Mouse (Mus musculus) kidney, embryonic 15.5 days (tissue): ENCODE data around the gene Zfp691. TPM values are rescaled to one million over a fixed set of nuclear protein-coding genes. Genes with fewer than 3 reads are reported as not detected.
A peak's percentile ranks its signal among the peaks of the same experiment; 100 is the strongest.

ENCODE experiments used
- ATAC-seq: fragments of 200-750 bp; cut with Nextera tagmentation; replicated peaks from 2 replicates; pipeline ENCODE4 v1.8.0; 2017; ENCODE audit warnings: moderate TSS enrichment; ENCODE audit not compliant: low FRiP score
- H3K27ac ChIP-seq: fragments of 300-500 bp; sonication (generic); 2 replicates; pipeline ENCODE4 v1.5.1; 2015; ENCODE audit warnings: mild to moderate bottlenecking, inconsistent platforms
- H3K27me3 ChIP-seq: fragments of 300-500 bp; sonication (generic); 2 replicates; pipeline ENCODE4 v1.6.1; 2015; ENCODE audit warnings: inconsistent platforms
- H3K36me3 ChIP-seq: fragments of 300-500 bp; sonication (generic); 2 replicates; pipeline ENCODE4 v1.6.1; 2015; ENCODE audit warnings: inconsistent platforms
- H3K4me1 ChIP-seq: fragments of 300-500 bp; sonication (generic); 2 replicates; pipeline ENCODE4 v1.6.1; 2015; ENCODE audit warnings: inconsistent platforms
- H3K4me2 ChIP-seq: fragments of 300-500 bp; sonication (generic); 2 replicates; pipeline ENCODE4 v1.6.1; 2015; ENCODE audit warnings: moderate library complexity, mild to moderate bottlenecking, inconsistent platforms
- H3K4me3 ChIP-seq: fragments of 300-500 bp; sonication (generic); replicated peaks from 2 replicates; pipeline ENCODE4 v1.5.1; 2015; ENCODE audit warnings: mild to moderate bottlenecking, inconsistent platforms
- H3K9ac ChIP-seq: fragments of 300-500 bp; sonication (generic); 2 replicates; pipeline ENCODE4 v1.6.1; 2015; ENCODE audit warnings: mild to moderate bottlenecking, inconsistent platforms
- H3K9me3 ChIP-seq: fragments of 300-500 bp; sonication (generic); replicated peaks from 2 replicates; pipeline ENCODE4 v1.6.1; 2016; ENCODE audit warnings: inconsistent platforms
- whole genome bisulfite sequencing: fragments of 180-500 bp; shearing (Covaris S2); methylation state at CpG from one replicate; pipeline ENCODE4 v1.1.7; 2015; ENCODE audit warnings: mixed read lengths; 5-methylcytosine and 5-hydroxymethylcytosine counted together
- polyA plus RNA-seq: library from polyadenylated mRNA; unstranded; fragments of >200 nt; fragmentation: Nextera tagmentation; extraction: Ambion mirVana; gene quantifications from 2 replicates; pipeline ENCODE4 v1.2.1, GENCODE M21; 2015

The Zfp691 gene
- polyA plus RNA-seq, 1 experiment from 2014 or later, result 9.6 TPM

GRCm38 (mm10) chr4:119162990-119163389 is 11.0 kb downstream of the Zfp691 start:
- Histone ChIP-seq H3K4me1 (no peaks in the 10 kb centered on the region), H3K4me3 (no peak overlapping the region), H3K9me3 (no peaks in the 10 kb centered on the region), H3K36me3 (no peaks in the 10 kb centered on the region), H3K27me3 (no peaks in the 10 kb centered on the region), H3K9ac (no peak overlapping the region), H3K4me2 (no peak overlapping the region), H3K27ac (no peak overlapping the region)
- ATAC-seq, result no peak
- 85% methylated on average over 4 of the region's 4 CpGs for WGBS

GRCm38 (mm10) chr4:119161358-119161757 is 12.6 kb downstream of the Zfp691 start:
- Histone ChIP-seq H3K9me3 (no peaks in the 10 kb centered on the region), H3K4me2 (no peak overlapping the region), H3K27me3 (no peaks in the 10 kb centered on the region), H3K9ac (no peak overlapping the region), H3K4me1 (no peaks in the 10 kb centered on the region), H3K27ac (no peak overlapping the region), H3K36me3 (no peaks in the 10 kb centered on the region), H3K4me3 (no peak overlapping the region)
- 83% methylated on average over 3 of the region's 3 CpGs for WGBS
- ATAC-seq, result no peak

GRCm38 (mm10) chr4:119157891-119158290 is 16.1 kb downstream of the Zfp691 start:
- Histone ChIP-seq H3K9ac (no peak overlapping the region), H3K9me3 (no peaks in the 10 kb centered on the region), H3K36me3 (no peaks in the 10 kb centered on the region), H3K27me3 (no peaks in the 10 kb centered on the region), H3K4me2 (no peak overlapping the region), H3K4me1 (no peaks in the 10 kb centered on the region), H3K27ac (no peak overlapping the region), H3K4me3 (no peak overlapping the region)
- 77% methylated on average over 5 of the region's 5 CpGs for WGBS
- no peak for ATAC-seq

- Histone ChIP-seq H3K9me3 (no peaks in the 10 kb centered on the region), H3K27me3 (no peaks in the 10 kb centered on the region), H3K9ac (no peak overlapping the region), H3K27ac (no peak overlapping the region), H3K4me1 (no peaks in the 10 kb centered on the region), H3K4me3 (no peak overlapping the region), H3K36me3 (no peaks in the 10 kb centered on the region), H3K4me2 (no peak overlapping the region)
- WGBS, result 37% methylated on average over 2 of the region's 2 CpGs
- no peak for ATAC-seq
Observed at GRCm38 (mm10) chr4:119157186-119157585, 16.8 kb downstream of the Zfp691 start.

- no peak overlapping the region for H3K4me2 ChIP-seq
- 0 out of 2 replicates have a peak, but pooled peaks cover 2% of the 10 kb centered on the region for H3K27me3 ChIP-seq
- no peak overlapping the region for H3K9ac ChIP-seq
- H3K4me3 ChIP-seq, result no peak overlapping the region
- H3K4me1 ChIP-seq, result no peaks in the 10 kb centered on the region
- no peak for ATAC-seq
- H3K36me3 ChIP-seq, result no peaks in the 10 kb centered on the region
- H3K27ac ChIP-seq, result no peak overlapping the region
- 71% methylated on average over 11 of the region's 11 CpGs for WGBS
- H3K9me3 ChIP-seq, result no peaks in the 10 kb centered on the region
Observed at GRCm38 (mm10) chr4:119148741-119149140, 25.3 kb downstream of the Zfp691 start.

GRCm38 (mm10) chr4:119147347-119147746 is 26.6 kb downstream of the Zfp691 start:
- no peak overlapping the region for H3K4me3 ChIP-seq
- no peak for ATAC-seq

GRCm38 (mm10) chr4:119146816-119147215 is 27.2 kb downstream of the Zfp691 start:
- Histone ChIP-seq H3K4me2 (no peak overlapping the region), H3K4me3 (no peak overlapping the region), H3K27me3 (0 out of 2 replicates have a peak, but pooled peaks cover 3% of the 10 kb centered on the region), H3K36me3 (no peaks in the 10 kb centered on the region), H3K27ac (no peak overlapping the region), H3K4me1 (peaks cover 3% of the 10 kb centered on the region; the same call in 1 of the 2 replicates), H3K9ac (no peak overlapping the region), H3K9me3 (no peaks in the 10 kb centered on the region)
- WGBS, result 90% methylated on average over 7 of the region's 7 CpGs
- ATAC-seq, result no peak

More at GRCm38 (mm10) chr4:119147347-119147746, 26.6 kb downstream of the Zfp691 start:
- H3K9me3 ChIP-seq, result no peaks in the 10 kb centered on the region
- peaks cover 3% of the 10 kb centered on the region; the same call in 1 of the 2 replicates for H3K4me1 ChIP-seq
- no peak overlapping the region for H3K4me2 ChIP-seq
- 0 out of 2 replicates have a peak, but pooled peaks cover 3% of the 10 kb centered on the region for H3K27me3 ChIP-seq
- H3K27ac ChIP-seq, result no peak overlapping the region
- H3K36me3 ChIP-seq, result no peaks in the 10 kb centered on the region
- 79% methylated on average over 5 of the region's 5 CpGs for WGBS
- H3K9ac ChIP-seq, result no peak overlapping the region

- WGBS, result 33% methylated on average over 24 of the region's 24 CpGs
- ATAC-seq, result peak; percentile 76
- H3K27ac ChIP-seq, result no peak overlapping the region
- H3K27me3 ChIP-seq, result 0 out of 2 replicates have a peak, but pooled peaks cover 3% of the 10 kb centered on the region
- H3K4me2 ChIP-seq, result peak overlapping the region; percentile 56
- H3K4me3 ChIP-seq, result peak overlapping the region; percentile 24
- H3K4me1 ChIP-seq, result peaks cover 15% of the 10 kb centered on the region
- no peaks in the 10 kb centered on the region for H3K9me3 ChIP-seq
- 0 out of 2 replicates have a peak overlapping the region, but pooled peaks have one; percentile 15 for H3K9ac ChIP-seq
- peaks cover 3% of the 10 kb centered on the region for H3K36me3 ChIP-seq
Observed at GRCm38 (mm10) chr4:119142230-119142871, 31.6 kb downstream of the Zfp691 start.

GRCm38 (mm10) chr4:119141191-119141590 is 32.8 kb downstream of the Zfp691 start:
- peaks cover 15% of the 10 kb centered on the region for H3K36me3 ChIP-seq
- H3K4me1 ChIP-seq, result peaks cover 15% of the 10 kb centered on the region
- H3K9ac ChIP-seq, result no peak overlapping the region
- ATAC-seq, result no peak
- no peak overlapping the region for H3K4me3 ChIP-seq
- H3K27ac ChIP-seq, result no peak overlapping the region
- no peak overlapping the region for H3K4me2 ChIP-seq
- 70% methylated on average over 10 of the region's 10 CpGs for WGBS
- H3K27me3 ChIP-seq, result 0 out of 2 replicates have a peak, but pooled peaks cover 3% of the 10 kb centered on the region
- no peaks in the 10 kb centered on the region for H3K9me3 ChIP-seq

- Histone ChIP-seq H3K36me3 (peaks cover 25% of the 10 kb centered on the region), H3K9me3 (no peaks in the 10 kb centered on the region), H3K27ac (no peak overlapping the region), H3K9ac (no peak overlapping the region), H3K4me1 (peaks cover 15% of the 10 kb centered on the region), H3K4me3 (no peak overlapping the region), H3K4me2 (no peak overlapping the region), H3K27me3 (0 out of 2 replicates have a peak, but pooled peaks cover 3% of the 10 kb centered on the region)
- 55% methylated on average over 3 of the region's 3 CpGs for WGBS
- no peak for ATAC-seq
Observed at GRCm38 (mm10) chr4:119140126-119140525, 33.9 kb downstream of the Zfp691 start.

GRCm38 (mm10) chr4:119138776-119139175 is 35.2 kb downstream of the Zfp691 start:
- no peak overlapping the region for H3K27ac ChIP-seq

GRCm38 (mm10) chr4:119138171-119138570 is 35.8 kb downstream of the Zfp691 start:
- peak overlapping the region; percentile 46; the same call in 1 of the 2 replicates for H3K27ac ChIP-seq
- no peaks in the 10 kb centered on the region for H3K27me3 ChIP-seq
- peak overlapping the region; percentile 26 for H3K4me3 ChIP-seq
- peaks cover 45% of the 10 kb centered on the region for H3K36me3 ChIP-seq
- H3K4me1 ChIP-seq, result peaks cover 15% of the 10 kb centered on the region
- peak overlapping the region; percentile 54 for H3K4me2 ChIP-seq
- 12% methylated on average over 18 of the region's 18 CpGs for WGBS
- 0 out of 2 replicates have a peak overlapping the region, but pooled peaks have one; percentile 27 for H3K9ac ChIP-seq
- ATAC-seq, result peak; percentile 91
- H3K9me3 ChIP-seq, result no peaks in the 10 kb centered on the region

More at GRCm38 (mm10) chr4:119138776-119139175, 35.2 kb downstream of the Zfp691 start:
- Histone ChIP-seq H3K4me3 (no peak overlapping the region; the same call in 1 of the 2 replicates), H3K4me1 (peaks cover 15% of the 10 kb centered on the region), H3K4me2 (peak overlapping the region; percentile 54), H3K9ac (no peak overlapping the region), H3K36me3 (peaks cover 39% of the 10 kb centered on the region), H3K27me3 (0 out of 2 replicates have a peak, but pooled peaks cover 1% of the 10 kb centered on the region), H3K9me3 (no peaks in the 10 kb centered on the region)
- 67% methylated on average over 8 of the region's 8 CpGs for WGBS
- no peak for ATAC-seq
